Mouse (Mus musculus) adrenal gland, postnatal 10 days (tissue): ENCODE measurements at regions not wholly inside any gene's neighbourhood (a gene's known extent, or its start where the extent isn't known, plus 50 kb on each side); places are given as distances from the start of the nearest gene placed in this dataset.

Experiments used
- DNase-seq: peaks from one replicate; pipeline ENCODE4 v3.0.0; 2021; ENCODE audit warnings: mixed read lengths

GRCm38 (mm10) chr13:28697796-28698678 lies 255.5 kb downstream of the Sox4 start:
- DNase-seq = no peak

- DNase-seq = no peak
These were observed 260.4 kb downstream of the Sox4 start for GRCm38 (mm10) chr13:28693078-28693477.

- DNase-seq = no peak
These were observed 260.9 kb downstream of the Sox4 start for GRCm38 (mm10) chr13:28692587-28692986.

DNA sequence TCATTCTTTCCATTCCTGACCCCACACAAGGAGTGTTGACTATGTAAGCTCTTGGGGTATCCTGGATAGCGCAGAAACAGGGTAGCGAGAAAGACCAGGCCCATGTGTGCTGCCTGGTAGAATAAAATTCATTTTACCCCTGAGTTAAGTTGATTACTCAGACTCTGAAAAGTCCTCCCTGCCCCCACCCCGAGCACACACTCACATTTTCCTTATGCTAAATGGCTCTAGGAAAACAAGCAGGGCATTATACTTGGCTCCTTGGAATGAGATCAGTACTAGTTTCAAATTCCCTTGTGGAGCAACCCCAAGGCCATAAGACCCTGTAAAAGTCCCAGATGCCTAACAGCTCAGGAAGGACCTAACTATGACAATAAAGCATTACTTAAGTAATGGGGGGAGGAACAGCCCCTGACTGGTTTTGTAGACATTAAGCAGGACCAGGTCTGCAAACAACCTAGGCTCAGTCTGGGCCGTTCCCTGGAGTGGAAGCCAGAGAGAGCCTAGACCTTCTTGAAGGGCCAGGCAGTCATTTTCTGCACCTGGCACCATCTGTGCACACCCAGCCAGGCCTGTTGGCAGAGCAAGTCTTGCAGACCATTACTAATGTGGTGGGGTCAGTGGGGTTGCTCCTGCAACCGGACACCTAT lies 262.9 kb downstream of the Sox4 start:
- peak; percentile 8 for DNase-seq

DNA sequence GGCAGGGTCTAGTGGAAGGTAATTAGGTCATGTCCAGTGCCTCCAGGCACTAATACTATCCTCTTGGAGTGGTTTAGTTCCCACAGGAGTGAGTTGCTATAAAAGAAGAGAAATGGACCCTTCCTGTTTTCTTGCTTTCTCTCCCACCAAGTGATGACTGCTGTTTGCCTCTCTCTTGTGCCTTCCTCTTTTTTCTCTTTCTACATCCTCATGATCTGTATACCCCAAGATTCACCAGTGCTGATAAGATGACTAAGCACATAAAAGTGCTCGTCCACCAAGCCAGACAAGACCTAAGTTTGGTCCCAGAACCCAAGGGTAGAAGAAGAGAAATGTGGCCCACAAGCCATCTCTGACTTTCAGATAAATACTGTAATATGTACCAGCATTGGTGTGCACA lies 265.7 kb downstream of the Sox4 start:
- DNase-seq = no peak

GRCm38 (mm10) chr13:28684311-28684710 lies 269.2 kb downstream of the Sox4 start:
- no peak for DNase-seq

- DNase-seq = no peak
These were observed 273.2 kb downstream of the Sox4 start for GRCm38 (mm10) chr13:28680266-28680665.

DNA sequence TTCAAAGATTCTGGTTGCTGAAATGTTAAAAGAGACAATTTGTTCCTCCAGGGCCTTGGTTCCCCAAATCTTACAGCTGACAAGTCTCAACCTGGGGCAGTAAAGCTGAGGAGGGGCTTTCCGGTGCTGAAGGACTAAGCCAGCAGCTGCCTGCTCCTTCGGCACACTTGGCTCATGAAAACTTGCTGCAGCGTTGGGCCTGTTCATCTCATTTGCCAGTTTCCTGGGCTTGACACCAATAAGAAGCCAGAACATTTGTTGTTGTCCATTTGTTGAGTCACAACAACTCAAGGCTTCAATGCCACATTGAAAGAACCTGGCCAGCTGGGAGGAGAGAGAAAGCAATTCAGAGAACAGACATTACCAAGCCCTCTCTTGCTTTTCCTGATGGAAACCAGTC lies 279.9 kb downstream of the Sox4 start:
- peak; percentile 18 for DNase-seq

- no peak for DNase-seq
These were observed 282.0 kb downstream of the Sox4 start for GRCm38 (mm10) chr13:28671543-28671942.

DNA sequence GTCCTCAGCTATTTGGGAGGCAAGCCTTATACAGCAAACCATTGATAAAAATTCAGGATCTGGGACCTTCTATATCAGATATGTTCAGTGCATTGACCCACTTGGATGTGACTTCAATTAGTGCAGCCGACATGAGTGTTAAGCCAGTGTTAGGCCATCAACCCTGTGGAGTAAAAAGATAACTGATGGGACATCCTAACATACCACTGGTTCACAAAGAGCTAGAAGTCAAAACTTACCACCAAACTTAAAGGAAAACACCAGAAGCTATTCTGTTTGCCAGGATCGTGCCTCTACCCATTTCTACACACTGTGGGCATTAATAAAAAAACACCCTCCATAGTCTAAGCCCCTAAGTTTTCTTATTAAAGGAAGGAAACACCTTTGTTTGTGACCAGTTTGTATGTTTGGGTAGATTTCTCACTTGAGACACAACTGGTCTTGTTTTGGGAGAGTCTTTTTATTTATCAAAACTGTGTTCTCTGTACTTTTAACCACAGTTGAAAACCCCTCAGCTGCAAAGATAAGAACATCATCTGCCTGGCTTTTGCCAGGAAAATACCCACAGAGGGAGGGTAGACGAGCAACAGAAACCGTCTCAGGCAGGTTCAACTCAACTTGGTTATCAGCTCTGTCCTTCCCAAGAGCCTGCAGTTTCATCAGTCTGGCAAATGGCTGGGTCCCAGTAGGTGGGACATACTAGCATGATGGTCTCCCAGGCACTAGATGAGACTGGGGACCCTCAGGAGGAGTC lies 283.5 kb downstream of the Sox4 start:
- no peak for DNase-seq

DNA sequence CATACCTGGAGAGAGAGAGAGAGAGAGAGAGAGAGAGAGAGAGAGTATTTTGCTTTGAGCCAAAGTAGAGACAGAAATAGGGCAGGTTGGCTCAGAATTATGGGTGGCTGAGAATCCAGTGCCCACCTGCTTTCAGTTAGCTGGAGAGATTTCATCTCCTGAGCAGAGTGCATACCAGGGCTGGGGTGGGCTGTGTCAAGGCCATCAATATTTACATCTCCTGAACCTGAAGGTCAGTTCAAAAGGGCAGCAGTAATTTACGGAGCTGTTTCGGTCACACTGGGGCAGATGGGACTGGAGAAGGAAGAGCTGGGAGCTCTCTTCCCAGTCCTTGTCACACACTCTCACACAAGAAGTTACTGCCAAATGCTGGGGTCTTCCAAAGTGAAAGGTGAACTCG lies 286.7 kb downstream of the Sox4 start:
- no peak for DNase-seq

DNA sequence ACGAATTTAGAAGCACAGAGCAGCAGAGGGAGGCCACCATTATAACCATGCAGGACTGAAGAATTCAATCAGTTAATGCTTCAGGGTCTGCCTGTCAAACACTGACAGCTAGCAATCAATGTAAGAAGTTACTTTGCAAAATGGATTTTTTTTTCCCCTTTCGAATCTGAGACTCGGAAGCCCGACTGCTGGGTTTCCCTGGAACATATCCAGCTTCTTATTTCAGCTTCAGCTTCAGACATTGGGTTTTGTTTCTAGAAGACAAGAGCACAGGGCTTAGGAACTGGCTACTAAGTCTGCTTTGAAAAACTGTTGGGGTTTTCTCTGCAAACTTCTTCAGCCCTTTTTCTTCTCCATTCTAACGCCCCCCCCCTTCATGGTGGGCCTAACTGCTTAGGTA lies 288.4 kb downstream of the Sox4 start:
- DNase-seq = no peak

DNA sequence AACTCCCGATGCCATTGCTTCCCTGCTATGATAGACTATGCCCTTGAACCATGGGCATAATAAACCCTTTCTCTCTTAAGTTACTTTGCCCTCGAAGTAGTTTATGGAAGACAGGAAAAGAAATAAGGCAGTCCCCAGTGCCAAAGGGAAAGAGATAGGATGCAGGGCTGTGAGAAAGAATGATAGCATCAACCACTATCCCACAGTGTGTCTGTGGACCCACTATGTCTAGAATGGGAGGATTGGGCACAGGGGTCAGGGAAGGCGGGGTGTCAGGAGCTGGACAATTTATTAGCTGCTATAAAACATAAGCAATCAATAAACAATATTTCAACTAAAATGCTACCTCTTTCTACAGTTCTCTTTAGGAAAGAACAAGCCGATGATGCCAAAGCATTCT lies 288.8 kb downstream of the Sox4 start:
- DNase-seq = no peak

DNA sequence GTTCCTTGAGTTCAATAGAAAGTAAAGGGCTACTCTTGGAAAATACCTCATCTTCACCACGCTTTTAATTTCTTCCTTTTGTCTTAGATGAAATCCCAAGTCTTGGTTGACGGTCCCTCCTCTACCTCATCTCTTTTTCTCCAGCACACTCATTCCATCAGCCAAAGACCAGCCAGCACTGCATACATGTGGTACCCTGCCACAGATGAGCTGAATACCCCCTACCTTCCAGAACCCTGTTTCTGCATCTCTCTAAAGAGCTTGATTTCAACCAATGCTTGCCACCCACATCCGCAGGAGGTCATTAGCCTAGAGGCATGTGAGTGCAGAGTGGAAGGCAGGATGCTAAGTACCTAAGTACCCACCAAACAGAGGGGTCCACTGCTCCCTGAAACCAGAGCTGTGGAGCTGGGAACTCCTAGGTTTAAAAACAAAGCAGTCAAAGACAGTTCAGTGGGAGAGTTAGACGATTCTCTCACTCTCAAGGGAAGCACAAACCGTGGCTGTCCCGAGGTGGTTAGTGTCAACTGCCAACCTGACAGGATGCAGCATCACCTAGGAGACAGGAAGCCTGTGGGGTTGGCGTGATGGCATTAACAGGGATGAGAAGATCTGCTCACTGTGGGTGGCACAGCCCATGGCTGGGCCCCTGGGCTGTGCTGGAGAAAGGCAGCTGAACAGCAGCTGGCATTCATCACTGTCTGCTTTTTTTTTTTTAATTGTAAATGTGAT lies 289.4 kb downstream of the Sox4 start:
- no peak for DNase-seq

GRCm38 (mm10) chr13:28663459-28663858 lies 290.1 kb downstream of the Sox4 start:
- DNase-seq = peak; percentile 40

DNA sequence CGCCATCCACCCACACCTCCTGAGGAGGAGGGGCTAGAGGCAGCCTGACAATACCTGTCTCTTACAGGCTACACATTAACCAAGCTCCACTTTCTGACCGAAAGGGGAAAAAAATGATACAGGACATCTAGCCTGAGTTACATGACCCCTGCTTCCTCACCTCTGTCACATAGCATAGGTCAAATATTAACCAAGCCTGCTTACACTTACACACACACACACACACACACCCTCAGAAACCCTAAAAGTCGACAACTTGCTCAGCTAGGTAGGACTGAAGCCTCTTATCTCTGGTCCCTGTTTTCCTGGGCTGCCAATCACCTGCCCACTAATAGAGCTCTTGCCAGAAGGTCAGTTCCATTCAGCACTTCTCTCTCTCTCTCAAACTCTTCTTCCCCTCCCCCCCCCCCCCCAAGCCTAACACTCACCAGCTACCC lies 291.2 kb downstream of the Sox4 start:
- DNase-seq = no peak

- DNase-seq = no peak
These were observed 293.4 kb downstream of the Sox4 start for GRCm38 (mm10) chr13:28660151-28660550.

GRCm38 (mm10) chr13:28658652-28659051 lies 294.9 kb downstream of the Sox4 start:
- no peak for DNase-seq

GRCm38 (mm10) chr13:28654883-28655282 lies 298.6 kb downstream of the Sox4 start:
- DNase-seq = no peak

DNA sequence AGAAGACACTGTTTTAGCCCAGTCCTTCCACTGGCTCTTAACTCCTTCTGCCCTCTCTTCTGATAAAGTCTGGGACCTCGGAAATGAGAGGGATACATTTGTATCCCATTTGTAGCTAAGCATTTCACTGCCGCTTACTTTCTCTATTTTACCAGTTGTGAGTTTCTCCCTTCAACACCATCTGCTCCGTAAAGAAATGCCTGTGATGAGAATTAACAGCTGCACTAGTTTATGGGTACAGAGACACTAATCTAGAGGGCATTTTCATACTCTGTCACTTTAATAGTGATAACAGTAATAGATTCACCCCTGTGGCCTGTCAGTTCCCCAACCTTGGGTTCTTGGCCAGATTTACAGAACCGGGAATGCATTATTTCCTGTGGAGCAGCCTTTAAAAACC lies 300.2 kb downstream of the Sox4 start:
- no peak for DNase-seq

DNA sequence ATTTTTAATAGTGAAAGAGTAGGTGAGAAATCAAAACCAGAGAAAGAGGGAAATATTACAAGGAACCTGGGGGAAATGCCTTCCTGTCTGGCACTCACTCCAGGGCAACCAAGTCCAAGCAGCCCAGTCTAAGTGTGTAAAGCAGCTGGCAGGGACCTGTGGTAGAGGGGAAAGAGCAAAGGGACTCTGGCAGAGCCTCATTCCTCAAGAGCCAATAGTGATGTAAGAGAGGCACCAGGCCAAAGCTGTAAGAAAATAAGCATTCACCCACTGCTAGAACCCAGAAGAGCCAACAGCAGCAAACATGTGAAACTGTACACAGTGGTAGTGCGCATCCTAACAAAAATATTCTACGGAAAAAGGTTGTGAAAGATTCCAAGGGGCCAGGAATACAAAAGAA lies 301.7 kb downstream of the Sox4 start:
- DNase-seq = peak; percentile 65

DNA sequence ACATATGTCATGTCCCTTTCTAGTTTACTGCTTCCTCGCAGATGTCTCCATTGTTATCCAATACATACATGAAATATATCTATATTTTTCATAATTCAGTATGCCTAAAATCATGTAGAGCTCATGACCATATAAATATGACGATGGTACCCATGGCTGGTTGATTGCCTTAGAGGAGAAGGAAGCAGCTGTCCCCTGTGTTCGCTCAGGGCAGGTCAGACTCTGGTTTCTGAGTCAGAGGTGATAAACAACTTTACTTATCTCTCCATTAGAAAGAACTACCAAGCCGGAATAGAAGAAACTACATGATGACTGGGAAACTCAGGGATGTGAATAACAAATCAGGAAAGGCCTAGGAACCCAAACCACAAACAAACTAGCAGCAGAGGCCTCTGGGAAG lies 307.6 kb downstream of the Sox4 start:
- DNase-seq = no peak
